Mouse (Mus musculus) hindbrain, embryonic 14.5 days (tissue): ENCODE data around the gene Vmn1r163. TPM values are rescaled to one million over a fixed set of nuclear protein-coding genes. Genes with fewer than 3 reads are reported as not detected.
"Not testable (repeated sequence)": the region's sequence is repeated elsewhere in the genome, so short reads cannot be mapped to it uniquely, and the experiment has no call there.

Experiments
- ATAC-seq: fragments of 200-750 bp; cut with Nextera tagmentation; 2 replicates; pipeline ENCODE4 v1.8.0; 2017; ENCODE audit warnings: moderate number of reproducible peaks, mild to moderate bottlenecking, moderate TSS enrichment, moderate library complexity; ENCODE audit not compliant: low FRiP score
- DNase-seq: peaks from one replicate; pipeline ENCODE4 v3.0.0-alpha.2; 2015; ENCODE audit warnings: low spot score
- H3K27ac ChIP-seq: fragments of 300-500 bp; sonication (generic); 2 replicates; pipeline ENCODE4 v1.5.1; 2014; ENCODE audit warnings: mild to moderate bottlenecking, moderate library complexity
- H3K27me3 ChIP-seq: fragments of 300-500 bp; sonication (generic); 2 replicates; pipeline ENCODE4 v1.6.1; 2014; ENCODE audit warnings: mild to moderate bottlenecking, low read length, mixed read lengths; ENCODE audit not compliant: control insufficient read depth, insufficient read depth
- H3K36me3 ChIP-seq: fragments of 300-500 bp; sonication (generic); replicated peaks from 2 replicates; pipeline ENCODE4 v1.6.1; 2014; ENCODE audit not compliant: control insufficient read depth, insufficient read depth
- H3K4me1 ChIP-seq: fragments of 300-500 bp; sonication (generic); replicated peaks from 2 replicates; pipeline ENCODE4 v1.6.1; 2014; ENCODE audit warnings: antibody characterized with exemption, low read length, mixed read lengths; ENCODE audit not compliant: control insufficient read depth, insufficient read depth
- H3K4me2 ChIP-seq: fragments of 300-500 bp; sonication (generic); replicated peaks from 2 replicates; pipeline ENCODE4 v1.6.1; 2014; ENCODE audit warnings: mild to moderate bottlenecking, moderate library complexity
- H3K4me3 ChIP-seq: fragments of 300-500 bp; sonication (generic); replicated peaks from 2 replicates; pipeline ENCODE4 v1.5.1; 2014; ENCODE audit warnings: mild to moderate bottlenecking, low read length
- H3K9ac ChIP-seq: fragments of 300-500 bp; sonication (generic); 2 replicates; pipeline ENCODE4 v1.6.1; 2014
- H3K9me3 ChIP-seq: fragments of 300-500 bp; sonication (generic); 2 replicates; pipeline ENCODE4 v1.6.1; 2016; ENCODE audit warnings: low read length; ENCODE audit not compliant: control insufficient read depth
- WGBS: fragments of 180-500 bp; shearing (Covaris S2); extraction: QIAGEN DNeasy Blood & Tissue Kit; methylation state at CpG from one replicate; pipeline ENCODE4 v1.1.7; 2014; 5-methylcytosine and 5-hydroxymethylcytosine counted together
- polyA plus RNA-seq: library from polyadenylated mRNA; unstranded; fragments of >200 nt; fragmentation: Nextera tagmentation; extraction: Ambion mirVana; gene quantifications from 2 replicates; pipeline ENCODE4 v1.2.1, GENCODE M21; 2014

Vmn1r163 gene
- polyA plus RNA-seq, result not detected in 2 replicates

- H3K36me3 ChIP-seq, result not testable (repeated sequence)
These were observed at the start of gene Vmn1r163 for GRCm38 (mm10) chr7:23055240-23055639. Gene Vmn1r163 (plus strand): TSS chr7:23055540.

DNA sequence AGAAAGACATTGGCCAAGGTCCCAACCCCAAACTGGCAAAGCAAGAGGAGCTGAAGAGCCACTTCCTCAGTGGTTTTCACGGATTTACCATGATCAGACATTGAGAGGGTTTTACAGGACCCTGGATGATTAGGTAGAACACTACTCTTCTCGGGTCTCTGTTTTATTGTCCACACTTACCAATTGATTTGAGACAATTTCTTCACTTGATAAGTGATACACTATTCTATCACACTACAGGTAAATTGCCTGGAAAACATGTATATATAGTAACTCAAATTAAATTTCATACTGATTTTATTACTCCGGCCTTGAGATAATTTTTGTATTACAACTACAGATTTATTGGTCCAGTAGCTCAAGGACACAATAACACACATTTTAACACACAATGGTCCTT is 35.5 kb upstream of the Vmn1r163 start, which contains the start of gene Gm4216:
Gene Gm4216 (minus strand): TSS at position 101 of the 400 bp plus-strand sequence.
- not testable (repeated sequence) for H3K4me3 ChIP-seq, H3K27me3 ChIP-seq, H3K9ac ChIP-seq, H3K36me3 ChIP-seq, H3K4me1 ChIP-seq, H3K27ac ChIP-seq, DNase-seq, ATAC-seq, H3K9me3 ChIP-seq, H3K4me2 ChIP-seq
- no CpG with 5 or more reads among the region's 3 CpGs for WGBS

More at GRCm38 (mm10) chr7:23055240-23055639, at the start of gene Vmn1r163:
- not testable (repeated sequence) for H3K4me3 ChIP-seq, H3K27me3 ChIP-seq, H3K9ac ChIP-seq, H3K4me2 ChIP-seq, DNase-seq, H3K4me1 ChIP-seq, H3K9me3 ChIP-seq, H3K27ac ChIP-seq, ATAC-seq
- no CpG with 5 or more reads among the region's 1 CpGs for WGBS

- not testable (repeated sequence) for DNase-seq, H3K4me1 ChIP-seq, H3K9me3 ChIP-seq, H3K27ac ChIP-seq, ATAC-seq, H3K4me2 ChIP-seq, H3K9ac ChIP-seq, H3K36me3 ChIP-seq, H3K4me3 ChIP-seq, H3K27me3 ChIP-seq
- no CpG with 5 or more reads among the region's 1 CpGs for WGBS
These were observed 12.0 kb downstream of the Vmn1r163 start, which contains the start of gene Gm8720 for GRCm38 (mm10) chr7:23067356-23067755. Gene Gm8720 (minus strand): TSS chr7:23067456.

Other genes starting within 250 kb of the Vmn1r163 start
- gene Vmn1r159, start 211.9 kb upstream of the Vmn1r163 start, polyA plus RNA-seq, result not detected in 2 replicates
- not detected in 2 replicates for gene Vmn1r160, start 184.3 kb upstream of the Vmn1r163 start, polyA plus RNA-seq
- gene Gm4214, start 70.9 kb upstream of the Vmn1r163 start, polyA plus RNA-seq, result not detected in 2 replicates
- not detected in 2 replicates for gene Gm4216, start 35.6 kb upstream of the Vmn1r163 start, polyA plus RNA-seq
- not detected in 2 replicates for gene Gm8720, start 11.9 kb downstream of the Vmn1r163 start, polyA plus RNA-seq
- not detected in 2 replicates for gene Gm10662, start 88.9 kb downstream of the Vmn1r163 start, polyA plus RNA-seq
- not detected in 2 replicates for gene Vmn1r165, start 161.8 kb downstream of the Vmn1r163 start, polyA plus RNA-seq
- not detected in 2 replicates for gene Vmn1r166, start 196.1 kb downstream of the Vmn1r163 start, polyA plus RNA-seq
- gene Gm6902, start 223.4 kb downstream of the Vmn1r163 start, polyA plus RNA-seq, result not detected in 2 replicates
- not detected in 2 replicates for gene Nlrp4e, start 245.7 kb downstream of the Vmn1r163 start, polyA plus RNA-seq